Mouse (Mus musculus): ENCODE measurements around the gene Siah2. TPM values are rescaled to one million over a fixed set of nuclear protein-coding genes. Genes with fewer than 3 reads are reported as not detected.

Gene Siah2
- polyA plus RNA-seq, 1 experiment from 2014 or later = 5.6 TPM

- H3K4me1 ChIP-seq = no peaks in the 10 kb centered on the region
- no peaks in the 10 kb centered on the region for H3K27me3 ChIP-seq (replicated peaks)
- no peaks in the 10 kb centered on the region for H3K36me3 ChIP-seq
- H3K9me3 ChIP-seq (replicated peaks) = no peaks in the 10 kb centered on the region
- 48% methylated on average over 17 of the region's 17 CpGs for WGBS (ENCODE audit: insufficient replicate concordance)
- H3K9ac ChIP-seq = no peak overlapping the region
- H3K4me3 ChIP-seq = no peak overlapping the region
- H3K27ac ChIP-seq = no peak overlapping the region
- no peak for ATAC-seq
- no peak overlapping the region for H3K4me2 ChIP-seq
These were observed 36.7 kb downstream of the Siah2 start for GRCm38 (mm10) chr3:58655362-58656130.

GRCm38 (mm10) chr3:58653907-58654306 is 38.3 kb downstream of the Siah2 start:
- Histone ChIP-seq H3K9ac (no peak overlapping the region), H3K27me3 (replicated peaks) (no peaks in the 10 kb centered on the region), H3K4me1 (0 out of 2 replicates have a peak, but pooled peaks cover 5% of the 10 kb centered on the region), H3K4me2 (no peak overlapping the region), H3K36me3 (no peaks in the 10 kb centered on the region), H3K27ac (no peak overlapping the region), H3K9me3 (replicated peaks) (no peaks in the 10 kb centered on the region), H3K4me3 (no peak overlapping the region)
- ATAC-seq = no peak
- 48% methylated on average over 5 of the region's 5 CpGs for WGBS (ENCODE audit: insufficient replicate concordance)

GRCm38 (mm10) chr3:58650328-58650727 is 41.9 kb downstream of the Siah2 start:
- Histone ChIP-seq H3K9ac (no peak overlapping the region), H3K27me3 (replicated peaks) (no peaks in the 10 kb centered on the region), H3K4me1 (0 out of 2 replicates have a peak, but pooled peaks cover 5% of the 10 kb centered on the region), H3K4me3 (no peak overlapping the region), H3K4me2 (no peak overlapping the region), H3K36me3 (no peaks in the 10 kb centered on the region), H3K27ac (no peak overlapping the region), H3K9me3 (replicated peaks) (no peaks in the 10 kb centered on the region)
- ATAC-seq = peak; percentile 62
- 23% methylated on average over 4 of the region's 4 CpGs for WGBS (ENCODE audit: insufficient replicate concordance)

- H3K9me3 ChIP-seq (replicated peaks) = no peaks in the 10 kb centered on the region
- H3K4me1 ChIP-seq = 0 out of 2 replicates have a peak, but pooled peaks cover 5% of the 10 kb centered on the region
- no peaks in the 10 kb centered on the region for H3K36me3 ChIP-seq
- H3K9ac ChIP-seq = no peak overlapping the region
- no peak overlapping the region for H3K27ac ChIP-seq
- no peak overlapping the region for H3K4me3 ChIP-seq
- H3K27me3 ChIP-seq (replicated peaks) = no peaks in the 10 kb centered on the region
- 65% methylated on average over 2 of the region's 2 CpGs for WGBS (ENCODE audit: insufficient replicate concordance)
- H3K4me2 ChIP-seq = no peak overlapping the region
- no peak for ATAC-seq
These were observed 45.0 kb downstream of the Siah2 start for GRCm38 (mm10) chr3:58647179-58647578.

- no peak overlapping the region for H3K4me3 ChIP-seq
- 0 out of 2 replicates have a peak, but pooled peaks cover 5% of the 10 kb centered on the region for H3K4me1 ChIP-seq
- no peaks in the 10 kb centered on the region for H3K27me3 ChIP-seq (replicated peaks)
- H3K9me3 ChIP-seq (replicated peaks) = no peaks in the 10 kb centered on the region
- no peak overlapping the region for H3K27ac ChIP-seq
- H3K36me3 ChIP-seq = no peaks in the 10 kb centered on the region
- 55% methylated on average over 4 of the region's 4 CpGs for WGBS (ENCODE audit: insufficient replicate concordance)
- ATAC-seq = no peak
- H3K4me2 ChIP-seq = no peak overlapping the region
- H3K9ac ChIP-seq = no peak overlapping the region
These were observed 46.0 kb downstream of the Siah2 start for GRCm38 (mm10) chr3:58646180-58646579.

GRCm38 (mm10) chr3:58636406-58637295 is 55.5 kb downstream of the Siah2 start, which contains the start of gene Erich6:
TSS of gene Erich6 (minus strand) at chr3:58637207.
- Histone ChIP-seq H3K9ac (peak within 1 kb of the TSS; percentile 38; the same call in 1 of the 2 replicates), H3K27ac (no peak within 1 kb of the TSS), H3K9me3 (replicated peaks) (no peaks in the 10 kb centered on the region), H3K4me2 (peak within 1 kb of the TSS; percentile 71), H3K36me3 (no peaks in the 10 kb centered on the region), H3K4me1 (peaks cover 12% of the 10 kb centered on the region), H3K4me3 (peak within 1 kb of the TSS; percentile 45), H3K27me3 (replicated peaks) (no peaks in the 10 kb centered on the region)
- 2% methylated on average over 34 of the region's 34 CpGs for WGBS (ENCODE audit: insufficient replicate concordance)
- peak; percentile 47; the same call in 1 of the 2 replicates for ATAC-seq

GRCm38 (mm10) chr3:58631693-58632092 is 60.5 kb downstream of the Siah2 start:
- Histone ChIP-seq H3K4me2 (no peak overlapping the region), H3K9ac (no peak overlapping the region), H3K27ac (no peak overlapping the region), H3K27me3 (replicated peaks) (no peaks in the 10 kb centered on the region), H3K36me3 (no peaks in the 10 kb centered on the region), H3K4me3 (no peak overlapping the region), H3K9me3 (replicated peaks) (no peaks in the 10 kb centered on the region), H3K4me1 (peaks cover 8% of the 10 kb centered on the region)
- no peak for ATAC-seq
- 63% methylated on average over 2 of the region's 2 CpGs for WGBS (ENCODE audit: insufficient replicate concordance)

- Histone ChIP-seq H3K9ac (no peak overlapping the region), H3K36me3 (no peaks in the 10 kb centered on the region), H3K27me3 (replicated peaks) (no peaks in the 10 kb centered on the region), H3K4me3 (no peak overlapping the region), H3K9me3 (replicated peaks) (no peaks in the 10 kb centered on the region), H3K27ac (no peak overlapping the region), H3K4me2 (no peak overlapping the region), H3K4me1 (peaks cover 5% of the 10 kb centered on the region; the same call in 1 of the 2 replicates)
- no peak for ATAC-seq
- 68% methylated on average over 4 of the region's 4 CpGs for WGBS (ENCODE audit: insufficient replicate concordance)
These were observed 67.2 kb downstream of the Siah2 start for GRCm38 (mm10) chr3:58624981-58625380.

Other genes with a start within 250 kb of the Siah2 start
- gene Eif2a, start 166.6 kb downstream of the Siah2 start, polyA plus RNA-seq (2016; fragmentation: Nextera tagmentation; extraction: Ambion mirVana) = 40.0 and 41.1 TPM in 2 replicates
- gene Serp1, start 166.5 kb downstream of the Siah2 start, polyA plus RNA-seq (2016; fragmentation: Nextera tagmentation; extraction: Ambion mirVana) = 121 and 123 TPM in 2 replicates
- 15.3 and 17.0 TPM in 2 replicates for gene Selenot, start 115.8 kb downstream of the Siah2 start, polyA plus RNA-seq (2016; fragmentation: Nextera tagmentation; extraction: Ambion mirVana)
- not detected in 2 replicates for gene Erich6, start 55.2 kb downstream of the Siah2 start, polyA plus RNA-seq (2016; fragmentation: Nextera tagmentation; extraction: Ambion mirVana)
- gene Mindy4b-ps, start 129.9 kb upstream of the Siah2 start, polyA plus RNA-seq (2016; fragmentation: Nextera tagmentation; extraction: Ambion mirVana) = not detected in 2 replicates
- 0.07 TPM in 1 of 2 replicates, not detected in the other for gene Clrn1, start 192.9 kb upstream of the Siah2 start, polyA plus RNA-seq (2016; fragmentation: Nextera tagmentation; extraction: Ambion mirVana)